Mouse (Mus musculus) CH12F3 (cell line): ENCODE measurements at regions not wholly inside any gene's neighbourhood (a gene's known extent, or its start where the extent isn't known, plus 50 kb on each side); places are given as distances from the start of the nearest gene placed in this dataset.

ENCODE experiments used
- in situ Hi-C: fragments of 300-500 bp; cut with MboI; formaldehyde crosslinking; loops from 2 replicates; pipeline ENCODE4 v1.14.3; 2020; ENCODE audit warnings: low sequenced_read_pairs

GRCm38 (mm10) chr19:21032558-21032957, 78.6 kb upstream of the Tmc1 start:
- in situ Hi-C loops: loop anchor here (25.0 kb wide), 2 partner anchors 530 to 705 kb away; no protein-coding TSS in a partner anchor

DNA sequence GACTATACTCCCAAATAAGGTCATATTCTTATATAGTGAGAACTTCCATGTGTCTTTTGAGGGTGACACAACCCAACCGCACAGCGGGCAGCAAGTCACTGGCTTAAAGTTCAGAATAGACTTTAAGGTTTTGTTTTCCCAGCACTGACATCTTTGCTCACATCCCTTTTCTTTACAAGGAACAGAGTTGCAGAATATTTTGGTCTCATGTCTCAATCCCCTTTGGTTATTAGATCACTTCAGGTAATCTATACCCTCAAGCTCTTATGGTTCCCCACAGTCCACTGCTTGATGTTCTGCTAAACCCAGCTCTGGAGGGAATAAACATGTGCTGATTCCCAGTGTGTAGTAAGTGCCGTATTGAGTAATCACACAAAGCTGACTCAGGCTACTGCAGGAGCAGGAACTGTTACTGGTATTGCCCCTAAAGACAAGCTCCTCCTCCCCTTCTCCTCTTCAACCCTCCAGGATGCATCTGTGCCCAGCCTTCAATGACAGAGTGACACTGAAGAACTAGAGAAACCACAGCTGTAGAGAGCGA, 77.8 kb upstream of the Tmc1 start:
- in situ Hi-C loops: loop anchor here (25.0 kb wide), 2 partner anchors 530 to 705 kb away; no protein-coding TSS in a partner anchor

- in situ Hi-C loops: loop anchor here (25.0 kb wide), 2 partner anchors 531 to 706 kb away; no protein-coding TSS in a partner anchor
Observed at GRCm38 (mm10) chr19:21030971-21031370, 77.0 kb upstream of the Tmc1 start.

DNA sequence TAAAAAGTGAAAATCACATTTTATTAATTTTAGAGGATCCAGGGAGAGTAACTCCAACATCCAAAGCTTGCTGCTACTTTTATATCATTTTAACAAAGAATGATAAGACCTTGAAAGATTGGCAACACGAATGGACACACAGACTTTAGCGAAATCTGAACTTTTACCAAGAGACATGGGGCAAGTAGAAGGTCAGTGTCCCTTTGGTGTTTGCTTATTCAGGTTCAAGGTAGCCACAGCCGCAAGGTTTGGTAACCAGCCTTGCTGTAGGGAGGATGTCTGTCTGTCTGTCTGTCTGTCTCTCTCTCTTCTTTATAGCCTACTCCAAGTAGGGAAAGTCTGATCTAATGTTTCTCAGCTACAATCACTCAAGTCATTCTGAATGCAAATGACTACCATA, 75.0 kb upstream of the Tmc1 start:
- in situ Hi-C loops: loop anchor here (25.0 kb wide), 2 partner anchors 533 to 708 kb away; no protein-coding TSS in a partner anchor

- in situ Hi-C loops: no loop called here
Observed at GRCm38 (mm10) chr19:21012391-21012790, 58.4 kb upstream of the Tmc1 start.

DNA sequence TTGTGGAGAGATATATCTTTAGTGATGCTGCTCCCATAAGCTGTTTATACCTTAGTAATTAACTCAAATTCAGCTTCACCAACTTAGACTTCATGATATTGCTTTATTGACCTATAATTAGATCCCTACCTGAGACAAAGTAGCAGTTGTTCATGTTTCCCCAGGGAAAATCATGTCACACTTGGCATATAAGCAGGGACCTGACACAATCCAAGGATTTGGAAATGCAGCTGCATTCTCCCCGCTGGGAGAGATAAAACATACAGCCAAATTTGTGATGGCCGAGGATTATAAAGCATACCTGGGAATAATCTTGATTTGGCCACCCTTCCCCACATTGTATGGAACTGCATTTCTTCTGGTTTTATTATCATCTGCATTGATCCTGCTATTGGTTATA, 55.6 kb upstream of the Tmc1 start:
- in situ Hi-C loops: no loop called here

- in situ Hi-C loops: no loop called here
Observed at GRCm38 (mm10) chr19:21004411-21004810, 50.4 kb upstream of the Tmc1 start.
